Mouse (Mus musculus): ENCODE measurements around the gene Pqbp1. TPM values are rescaled to one million over a fixed set of nuclear protein-coding genes. Genes with fewer than 3 reads are reported as not detected.
A peak's percentile ranks its signal among the peaks of the same experiment; 100 is the strongest.

The Pqbp1 gene
- polyA plus RNA-seq, 1 experiment from 2014 or later = 92.3 TPM

DNA sequence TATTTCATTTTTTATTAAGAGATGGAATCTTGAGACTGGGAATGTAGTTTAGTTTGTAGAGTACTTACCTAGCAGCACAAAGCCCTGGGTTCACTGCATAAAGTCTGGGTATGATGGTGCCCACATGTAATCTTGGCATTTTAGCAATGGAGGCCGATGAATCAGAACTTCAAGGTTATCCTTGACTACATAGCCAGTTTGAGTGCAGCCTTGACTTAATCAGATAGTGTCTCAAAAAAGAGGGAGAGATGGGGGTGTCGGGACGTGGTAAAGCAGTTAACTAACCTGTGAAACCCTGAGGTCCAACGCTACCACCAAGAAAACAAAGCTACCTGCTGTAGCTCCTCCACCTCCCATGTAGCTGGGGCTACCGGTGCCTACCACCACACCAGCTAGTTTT lies 5.4 kb upstream of the Pqbp1 start:
- WGBS = 90% methylated on average over 5 of the region's 5 CpGs
- no peak for ATAC-seq (ENCODE audit: low read depth)
- H3K27me3 ChIP-seq (replicated peaks; ENCODE audit: control insufficient read depth, insufficient read depth, low read length) = no peaks in the 10 kb centered on the region
- peaks cover 5% of the 10 kb centered on the region; the same call in 1 of the 2 replicates for H3K36me3 ChIP-seq (ENCODE audit: control insufficient read depth, insufficient read depth, low read length)
- no peak overlapping the region for H3K4me2 ChIP-seq (ENCODE audit: low read depth, low read length)
- no peak overlapping the region for H3K27ac ChIP-seq (replicated peaks; ENCODE audit: low read depth, low read length)
- H3K4me3 ChIP-seq (ENCODE audit: low read depth, low read length) = no peak overlapping the region
- H3K9me3 ChIP-seq (ENCODE audit: control insufficient read depth, low read length) = no peaks in the 10 kb centered on the region
- no peaks in the 10 kb centered on the region for H3K4me1 ChIP-seq (ENCODE audit: control insufficient read depth, insufficient read depth, low read length)
- no peak overlapping the region for H3K9ac ChIP-seq (ENCODE audit: low read depth, low read length)
- DNase-seq (ENCODE audit: low spot score) = no peak

DNA sequence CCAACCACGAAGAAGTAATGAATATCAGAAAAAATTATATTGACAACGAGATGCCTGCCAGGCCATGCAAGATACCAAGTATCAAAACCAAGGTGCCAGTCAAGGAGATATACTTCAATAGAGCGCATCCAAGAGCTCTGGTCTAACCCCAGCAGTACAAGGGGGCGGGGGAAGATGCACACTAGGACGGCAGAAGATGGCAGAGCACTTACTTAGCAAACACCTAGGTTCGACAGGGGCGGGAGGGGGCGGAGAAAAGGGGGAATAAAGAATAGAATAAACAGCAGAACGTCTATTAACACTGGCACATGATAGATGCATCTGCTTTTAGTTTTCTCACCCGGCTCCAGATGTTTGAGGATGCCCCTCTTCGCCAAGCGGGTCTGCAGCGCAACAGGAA lies 858 bp downstream of the Pqbp1 start:
- DNase-seq (ENCODE audit: low spot score) (no peak), ATAC-seq (ENCODE audit: low read depth) (no peak)
- 29% methylated on average over 13 of the region's 13 CpGs for WGBS
- H3K4me3 ChIP-seq (ENCODE audit: low read depth, low read length) = peak overlapping the region; percentile 56
- peak overlapping the region; percentile 72 for H3K9ac ChIP-seq (ENCODE audit: low read depth, low read length)
- no peaks in the 10 kb centered on the region for H3K4me1 ChIP-seq (ENCODE audit: control insufficient read depth, insufficient read depth, low read length)
- peak overlapping the region; percentile 57 for H3K4me2 ChIP-seq (ENCODE audit: low read depth, low read length)
- H3K27ac ChIP-seq (replicated peaks; ENCODE audit: low read depth, low read length) = peak overlapping the region; percentile 79; the same call in 1 of the 2 replicates
- peaks cover 12% of the 10 kb centered on the region for H3K36me3 ChIP-seq (ENCODE audit: control insufficient read depth, insufficient read depth, low read length)
- no peaks in the 10 kb centered on the region for H3K27me3 ChIP-seq (replicated peaks; ENCODE audit: control insufficient read depth, insufficient read depth, low read length)
- no peaks in the 10 kb centered on the region for H3K9me3 ChIP-seq (ENCODE audit: control insufficient read depth, low read length)

DNA sequence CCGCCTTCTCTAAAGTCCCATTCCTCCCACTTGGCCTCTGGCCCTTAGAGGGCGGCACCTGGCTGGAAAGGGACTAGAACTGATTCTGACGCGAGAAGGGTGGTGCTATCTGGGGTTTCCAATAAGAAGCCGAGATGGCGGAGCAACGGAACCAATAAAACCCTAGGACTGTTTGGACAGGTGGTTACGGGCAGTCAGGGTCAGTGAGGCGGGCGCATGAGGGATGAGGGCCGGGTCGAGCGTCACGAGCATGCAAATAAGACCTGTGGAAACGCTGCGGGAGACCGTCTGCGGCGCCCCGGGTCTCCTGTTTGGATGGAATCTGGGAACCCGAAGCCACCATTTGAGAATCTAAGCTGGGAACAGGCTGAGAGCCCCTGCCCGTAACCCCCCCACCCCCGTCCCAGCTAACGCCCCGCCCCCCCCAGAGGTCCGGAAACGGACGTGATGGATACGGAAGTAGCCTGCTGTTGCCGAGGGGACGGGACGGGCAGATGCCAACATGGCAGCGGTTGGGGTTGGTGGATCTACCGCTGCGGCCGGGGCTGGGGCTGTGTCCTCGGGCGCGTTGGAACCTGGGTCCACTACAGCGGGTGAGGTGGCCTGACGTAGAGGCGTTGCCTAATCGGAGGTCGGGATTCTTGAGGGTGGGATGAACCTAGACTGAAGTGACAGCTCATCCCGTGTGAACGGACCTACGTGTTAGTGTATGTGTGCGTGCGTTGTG lies 15.1 kb downstream of the Pqbp1 start, which contains the start of gene Slc35a2:
Slc35a2 (plus strand) TSS at position 188 of the 727 bp plus-strand sequence.
- 13% methylated on average over 43 of the region's 49 CpGs for WGBS
- Histone ChIP-seq H3K4me1 (ENCODE audit: control insufficient read depth, insufficient read depth, low read length) (no peaks in the 10 kb centered on the region), H3K9me3 (ENCODE audit: control insufficient read depth, low read length) (no peaks in the 10 kb centered on the region), H3K4me3 (ENCODE audit: low read depth, low read length) (peak within 1 kb of the TSS; percentile 57), H3K36me3 (ENCODE audit: control insufficient read depth, insufficient read depth, low read length) (peaks cover 3% of the 10 kb centered on the region; the same call in 1 of the 2 replicates), H3K4me2 (ENCODE audit: low read depth, low read length) (peak within 1 kb of the TSS; percentile 58), H3K9ac (ENCODE audit: low read depth, low read length) (peak within 1 kb of the TSS; percentile 64), H3K27ac (replicated peaks; ENCODE audit: low read depth, low read length) (peak within 1 kb of the TSS; percentile 70), H3K27me3 (replicated peaks; ENCODE audit: control insufficient read depth, insufficient read depth, low read length) (no peaks in the 10 kb centered on the region)
- DNase-seq (ENCODE audit: low spot score) (peak; percentile 94), ATAC-seq (ENCODE audit: low read depth) (peak; percentile 95)

DNA sequence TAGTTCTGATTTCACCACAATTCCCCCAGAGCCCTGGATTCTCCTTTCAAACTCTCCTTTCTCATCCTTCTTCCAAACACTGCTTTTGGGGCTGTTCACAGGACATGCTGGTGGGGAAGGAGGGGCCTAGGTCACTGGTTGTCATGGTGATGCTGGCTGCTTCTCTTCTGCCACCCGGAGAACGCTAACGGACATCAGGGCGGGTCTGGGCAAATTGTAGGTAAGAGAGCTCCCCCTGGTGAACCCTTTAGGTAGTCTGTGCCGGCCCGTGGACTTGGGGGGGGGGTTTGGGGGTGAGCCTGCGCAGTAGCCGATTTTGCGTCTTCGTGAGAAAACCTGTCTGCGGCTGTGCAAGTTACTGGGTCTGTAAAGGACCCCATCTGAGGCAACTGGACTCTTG lies 19.2 kb downstream of the Pqbp1 start:
- H3K4me2 ChIP-seq (ENCODE audit: low read depth, low read length) = peak overlapping the region; percentile 37
- DNase-seq (ENCODE audit: low spot score) = peak; percentile 81
- WGBS = 23% methylated on average over 11 of the region's 11 CpGs
- H3K9ac ChIP-seq (ENCODE audit: low read depth, low read length) = no peak overlapping the region
- H3K9me3 ChIP-seq (ENCODE audit: control insufficient read depth, low read length) = no peaks in the 10 kb centered on the region
- ATAC-seq (ENCODE audit: low read depth) = peak; percentile 27; the same call in 1 of the 2 replicates
- H3K4me3 ChIP-seq (ENCODE audit: low read depth, low read length) = no peak overlapping the region
- H3K27ac ChIP-seq (replicated peaks; ENCODE audit: low read depth, low read length) = no peak overlapping the region
- no peaks in the 10 kb centered on the region for H3K36me3 ChIP-seq (ENCODE audit: control insufficient read depth, insufficient read depth, low read length)
- no peaks in the 10 kb centered on the region for H3K27me3 ChIP-seq (replicated peaks; ENCODE audit: control insufficient read depth, insufficient read depth, low read length)
- no peaks in the 10 kb centered on the region for H3K4me1 ChIP-seq (ENCODE audit: control insufficient read depth, insufficient read depth, low read length)

DNA sequence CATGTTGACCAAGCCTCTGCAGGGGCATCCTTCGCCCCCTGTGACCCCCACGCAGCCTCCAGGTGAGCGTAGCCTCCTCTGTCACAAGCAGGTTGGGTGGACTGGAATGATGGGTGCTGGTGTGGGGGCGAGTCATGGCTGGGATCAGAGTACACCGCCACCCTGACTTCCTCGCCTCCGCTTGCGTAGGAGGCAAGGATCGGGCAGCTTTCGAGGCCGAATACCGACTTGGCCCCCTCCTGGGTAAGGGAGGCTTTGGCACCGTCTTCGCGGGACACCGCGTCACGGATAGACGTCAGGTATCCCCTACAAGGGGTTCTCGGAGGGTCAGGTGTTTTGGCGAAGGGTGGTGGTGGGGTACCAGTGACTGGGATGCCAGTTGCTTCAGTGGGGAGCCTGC lies 20.6 kb downstream of the Pqbp1 start:
- DNase-seq (ENCODE audit: low spot score) (no peak), ATAC-seq (ENCODE audit: low read depth) (peak; percentile 10)
- WGBS = 42% methylated on average over 12 of the region's 21 CpGs
- Histone ChIP-seq H3K27me3 (replicated peaks; ENCODE audit: control insufficient read depth, insufficient read depth, low read length) (no peaks in the 10 kb centered on the region), H3K27ac (replicated peaks; ENCODE audit: low read depth, low read length) (no peak overlapping the region), H3K36me3 (ENCODE audit: control insufficient read depth, insufficient read depth, low read length) (peaks cover 12% of the 10 kb centered on the region; the same call in 1 of the 2 replicates), H3K4me3 (ENCODE audit: low read depth, low read length) (peak overlapping the region; percentile 46), H3K9me3 (ENCODE audit: control insufficient read depth, low read length) (no peaks in the 10 kb centered on the region), H3K9ac (ENCODE audit: low read depth, low read length) (peak overlapping the region; percentile 54), H3K4me1 (ENCODE audit: control insufficient read depth, insufficient read depth, low read length) (no peaks in the 10 kb centered on the region), H3K4me2 (ENCODE audit: low read depth, low read length) (peak overlapping the region; percentile 76)

DNA sequence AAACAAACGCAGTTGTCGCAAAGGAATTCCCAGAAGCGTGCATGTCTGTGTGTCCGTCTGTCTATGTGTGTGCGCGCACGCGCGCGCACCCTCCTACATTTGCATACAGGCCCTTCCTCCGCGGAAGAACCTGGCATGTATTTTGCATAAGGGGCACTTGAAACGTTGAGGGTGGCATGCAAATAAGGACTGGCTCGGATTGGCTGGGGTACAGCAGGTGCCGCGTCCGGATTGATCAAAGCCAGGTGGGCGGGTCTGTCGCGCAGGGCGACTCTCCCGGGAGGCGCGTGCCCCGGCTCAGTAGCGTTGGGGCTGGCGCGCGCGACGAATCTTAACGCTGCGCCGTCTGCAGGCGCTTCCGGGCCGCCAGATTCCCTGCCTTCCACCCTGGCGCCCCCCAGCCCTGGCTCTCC lies 21.1 kb downstream of the Pqbp1 start, which contains the start of gene Pim2:
Pim2 (plus strand) TSS at position 256 of the 413 bp plus-strand sequence.
- Histone ChIP-seq H3K4me3 (ENCODE audit: low read depth, low read length) (peak within 1 kb of the TSS; percentile 46), H3K9me3 (ENCODE audit: control insufficient read depth, low read length) (no peaks in the 10 kb centered on the region), H3K27me3 (replicated peaks; ENCODE audit: control insufficient read depth, insufficient read depth, low read length) (no peaks in the 10 kb centered on the region), H3K36me3 (ENCODE audit: control insufficient read depth, insufficient read depth, low read length) (peaks cover 17% of the 10 kb centered on the region; the same call in 1 of the 2 replicates), H3K9ac (ENCODE audit: low read depth, low read length) (peak within 1 kb of the TSS; percentile 54), H3K4me2 (ENCODE audit: low read depth, low read length) (peak within 1 kb of the TSS; percentile 76), H3K4me1 (ENCODE audit: control insufficient read depth, insufficient read depth, low read length) (no peaks in the 10 kb centered on the region), H3K27ac (replicated peaks; ENCODE audit: low read depth, low read length) (no peak within 1 kb of the TSS)
- ATAC-seq (ENCODE audit: low read depth) (peak; percentile 93), DNase-seq (ENCODE audit: low spot score) (peak; percentile 84)
- 10% methylated on average over 19 of the region's 38 CpGs for WGBS

DNA sequence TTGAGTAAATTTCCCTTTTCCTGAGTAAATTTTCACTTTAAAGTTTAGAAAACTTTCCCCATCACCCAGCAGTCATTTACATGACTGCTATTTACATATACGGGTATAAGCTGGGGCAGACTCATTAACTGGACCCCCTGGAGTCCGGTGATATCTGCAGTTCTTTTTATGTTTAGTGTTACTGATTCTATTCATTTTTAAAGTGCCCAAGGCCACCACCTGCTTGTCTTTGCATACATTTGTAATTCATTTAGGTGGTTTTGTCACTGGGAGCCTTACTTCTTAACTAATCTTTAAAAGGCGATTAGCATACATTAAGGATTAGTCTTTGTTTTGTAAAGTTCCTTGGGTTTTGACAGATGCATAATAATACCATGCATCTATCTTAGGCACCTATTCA lies 29.2 kb downstream of the Pqbp1 start:
- Histone ChIP-seq H3K4me2 (ENCODE audit: low read depth, low read length) (no peak overlapping the region), H3K9me3 (ENCODE audit: control insufficient read depth, low read length) (no peaks in the 10 kb centered on the region), H3K4me1 (ENCODE audit: control insufficient read depth, insufficient read depth, low read length) (no peaks in the 10 kb centered on the region), H3K36me3 (ENCODE audit: control insufficient read depth, insufficient read depth, low read length) (peaks cover 41% of the 10 kb centered on the region; the same call in 1 of the 2 replicates), H3K27me3 (replicated peaks; ENCODE audit: control insufficient read depth, insufficient read depth, low read length) (no peaks in the 10 kb centered on the region), H3K27ac (replicated peaks; ENCODE audit: low read depth, low read length) (no peak overlapping the region), H3K4me3 (ENCODE audit: low read depth, low read length) (no peak overlapping the region), H3K9ac (ENCODE audit: low read depth, low read length) (no peak overlapping the region)
- WGBS = 50% methylated on average over 3 of the region's 3 CpGs
- no peak for ATAC-seq (ENCODE audit: low read depth)
- no peak for DNase-seq (ENCODE audit: low spot score)

DNA sequence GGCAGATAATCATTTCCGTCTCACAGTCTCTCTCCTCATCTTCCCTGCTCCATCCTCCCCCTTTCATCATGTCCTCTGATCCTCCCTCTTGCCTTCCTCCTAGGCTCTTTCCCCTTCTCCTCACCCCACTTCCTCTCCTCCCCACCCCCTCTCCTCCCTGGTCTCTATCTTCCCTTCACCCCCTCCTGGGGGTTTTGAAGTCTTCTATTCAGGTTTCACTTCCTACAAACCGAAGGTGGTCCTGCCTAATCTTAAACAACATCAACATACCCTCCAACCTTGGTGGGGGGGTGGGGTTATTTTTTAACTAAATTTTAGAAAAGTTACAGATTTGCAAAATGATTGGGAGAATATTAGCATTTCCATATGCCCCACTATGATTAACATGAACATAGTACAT lies 30.6 kb downstream of the Pqbp1 start:
- peaks cover 29% of the 10 kb centered on the region; the same call in 1 of the 2 replicates for H3K36me3 ChIP-seq (ENCODE audit: control insufficient read depth, insufficient read depth, low read length)
- H3K9me3 ChIP-seq (ENCODE audit: control insufficient read depth, low read length) = no peaks in the 10 kb centered on the region
- H3K27ac ChIP-seq (replicated peaks; ENCODE audit: low read depth, low read length) = no peak overlapping the region
- no peak overlapping the region for H3K4me2 ChIP-seq (ENCODE audit: low read depth, low read length)
- H3K4me1 ChIP-seq (ENCODE audit: control insufficient read depth, insufficient read depth, low read length) = no peaks in the 10 kb centered on the region
- no peak overlapping the region for H3K4me3 ChIP-seq (ENCODE audit: low read depth, low read length)
- ATAC-seq (ENCODE audit: low read depth) (no peak), DNase-seq (ENCODE audit: low spot score) (no peak)
- WGBS = 39% methylated on average over 2 of the region's 2 CpGs
- H3K9ac ChIP-seq (ENCODE audit: low read depth, low read length) = no peak overlapping the region
- no peaks in the 10 kb centered on the region for H3K27me3 ChIP-seq (replicated peaks; ENCODE audit: control insufficient read depth, insufficient read depth, low read length)

All from embryonic facial prominence, embryonic 14.5 days (tissue).